Mouse (Mus musculus): Measurements from ENCODE around the gene Zfp518a. TPM values are rescaled to one million over a fixed set of nuclear protein-coding genes. Genes with fewer than 3 reads are reported as not detected.

The Zfp518a gene
- total RNA-seq (2021): 1 to 10 TPM; 7.9 to 8.2 TPM
- long read RNA-seq, full-length matches to known transcripts: 1 of 6 reads
- long read RNA-seq, partial matches to known transcripts: 1 of 6 reads
- long read RNA-seq, other reads (novel, unspliced or antisense): 4 of 6 reads

DNA sequence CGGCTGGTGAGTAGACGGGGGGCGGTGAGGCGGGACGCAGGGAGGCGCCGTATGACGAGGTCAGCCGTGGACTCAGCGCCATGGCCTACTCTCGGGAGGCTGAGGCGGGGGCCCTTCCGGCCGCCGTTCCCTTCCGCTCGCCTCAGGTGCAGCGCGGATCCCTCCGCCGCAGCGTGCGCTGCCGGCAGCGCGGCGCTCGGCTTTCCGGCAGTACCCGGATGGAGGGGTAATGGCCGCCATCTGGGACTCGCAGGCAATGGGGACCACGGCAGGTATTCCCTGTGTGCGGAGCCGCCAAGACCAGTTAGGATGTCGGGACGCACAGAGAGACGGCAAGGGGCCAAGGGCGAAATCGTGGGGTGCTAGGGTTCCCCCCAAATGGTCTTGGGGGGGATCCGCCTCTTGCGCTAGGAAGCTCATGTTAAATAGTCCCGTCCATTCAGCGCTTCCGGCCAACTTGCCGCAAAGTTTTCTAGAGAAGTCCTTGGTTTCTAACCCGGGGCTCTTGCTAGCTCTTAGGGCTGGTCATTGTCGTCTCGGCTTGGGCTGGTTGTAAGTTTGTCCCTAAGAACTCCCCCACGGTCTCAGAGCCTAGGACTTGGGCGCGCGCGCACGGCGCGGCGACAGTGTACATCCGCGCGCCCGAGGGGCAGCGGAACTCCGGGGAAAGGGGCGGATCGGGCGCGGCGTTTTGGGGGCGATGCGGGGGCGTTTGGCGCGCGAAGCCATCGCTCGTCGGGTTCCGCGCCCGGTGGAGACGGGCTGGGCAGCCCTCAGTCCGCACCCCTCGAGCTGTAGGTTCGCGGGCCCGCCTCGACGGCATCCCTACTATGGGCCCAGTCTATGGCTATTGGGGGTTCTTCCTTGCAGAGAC, at the start of gene Zfp518a:
Gene Zfp518a (plus strand): TSS at position 187 of the 874 bp plus-strand sequence.
- peak; percentile 92 for DNase-seq (ENCODE audit: low spot score in 2 of 2)

DNA sequence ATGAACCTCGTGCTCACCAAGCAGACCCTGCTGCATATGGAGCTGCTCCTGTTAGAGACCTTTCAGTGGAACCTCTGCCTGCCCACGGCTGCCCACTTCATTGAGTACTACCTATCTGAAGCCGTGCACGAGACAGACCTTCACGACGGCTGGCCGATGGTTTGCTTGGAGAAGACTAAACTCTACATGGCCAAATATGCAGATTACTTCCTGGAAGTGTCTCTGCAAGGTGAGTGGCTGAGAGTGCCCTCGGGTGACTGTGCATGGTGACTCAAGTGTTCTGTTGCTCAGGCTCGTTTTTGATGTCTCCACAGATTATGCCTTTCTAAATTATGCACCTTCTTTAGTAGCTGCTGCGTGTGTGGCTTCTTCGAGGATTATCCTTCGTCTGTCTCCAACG, 49.8 kb upstream of the Zfp518a start:
- no peak for DNase-seq (ENCODE audit: low spot score in 2 of 2)

GRCm38 (mm10) chr19:40849391-40849790, 45.1 kb upstream of the Zfp518a start:
- no peak for DNase-seq (ENCODE audit: low spot score in 2 of 2)

DNA sequence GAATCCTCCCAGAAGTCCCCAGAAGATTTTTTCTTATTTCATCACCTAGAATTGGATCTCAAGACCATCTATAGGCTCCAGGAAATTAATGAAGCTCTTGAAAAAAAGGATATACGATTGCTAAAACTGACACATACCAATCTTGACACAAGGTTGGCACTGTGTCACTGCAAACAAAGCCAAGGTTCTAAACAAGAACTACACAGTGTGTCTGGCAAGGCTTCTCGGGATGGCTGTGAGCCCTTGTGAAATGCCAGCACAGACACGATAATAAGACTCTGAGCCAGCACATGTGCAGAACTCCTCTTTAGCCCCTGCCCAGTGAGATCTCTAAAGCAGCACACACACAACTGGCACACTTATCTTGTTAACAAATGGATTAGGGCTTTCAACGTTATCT, 35.0 kb upstream of the Zfp518a start:
- no peak for DNase-seq (ENCODE audit: low spot score in 2 of 2)

DNA sequence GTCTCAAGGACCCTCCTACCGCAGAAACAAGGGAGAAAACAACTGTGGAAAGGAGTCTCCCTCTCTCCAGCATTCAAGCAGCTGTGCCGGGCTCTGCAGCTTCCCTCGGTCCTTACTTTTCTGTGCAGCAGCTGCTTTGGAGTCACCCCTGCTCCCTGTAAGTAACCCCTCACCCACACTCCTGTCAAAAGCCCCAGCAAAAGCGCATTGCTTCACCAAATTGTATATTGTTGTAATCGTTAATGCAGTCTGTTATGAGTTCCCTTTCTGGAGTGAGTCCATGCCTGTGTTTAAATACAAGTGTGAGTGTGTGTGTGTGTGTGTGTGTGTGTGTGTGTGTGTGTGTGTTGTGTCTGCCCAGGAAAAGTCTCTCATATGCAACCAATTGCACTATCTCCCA, 26.2 kb upstream of the Zfp518a start:
- no peak for DNase-seq (ENCODE audit: low spot score in 2 of 2)

GRCm38 (mm10) chr19:40869425-40870105, 24.9 kb upstream of the Zfp518a start:
- DNase-seq (ENCODE audit: low spot score in 2 of 2): no peak

- peak; percentile 91 to 94 for DNase-seq (ENCODE audit: low spot score in 2 of 2)
Observed at GRCm38 (mm10) chr19:40872955-40873665, 21.4 kb upstream of the Zfp518a start.

GRCm38 (mm10) chr19:40881700-40882099, 12.8 kb upstream of the Zfp518a start:
- no peak for DNase-seq (ENCODE audit: low spot score in 2 of 2)

- no peak for DNase-seq (ENCODE audit: low spot score in 2 of 2)
Observed at GRCm38 (mm10) chr19:40888887-40889286, 5.6 kb upstream of the Zfp518a start.

DNA sequence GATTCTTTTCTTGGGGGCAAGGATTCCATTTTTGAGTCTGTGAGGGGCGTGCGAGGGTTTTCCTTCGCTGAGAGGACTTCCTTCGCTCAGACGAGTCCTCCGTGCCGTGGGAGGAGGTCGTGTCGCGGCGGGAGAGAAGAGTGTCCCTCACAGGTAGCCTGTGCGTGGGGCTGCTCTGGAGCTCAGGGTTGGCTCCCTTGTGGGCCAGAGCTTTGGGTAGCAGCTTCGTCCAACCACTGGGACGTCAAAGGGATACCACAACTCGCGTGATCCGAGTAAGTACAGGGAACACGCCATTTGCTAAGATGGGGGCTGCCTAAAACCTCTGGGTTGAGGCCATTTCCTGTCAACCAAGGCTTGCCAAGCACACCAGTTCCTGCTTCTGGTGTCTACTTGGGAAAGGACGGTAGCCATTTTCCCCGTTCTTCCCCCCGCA, 416 bp upstream of the Zfp518a start:
- no peak for DNase-seq (ENCODE audit: low spot score in 2 of 2)

GRCm38 (mm10) chr19:40895393-40895703, 843 bp downstream of the Zfp518a start:
- DNase-seq (ENCODE audit: low spot score in 2 of 2): no peak

DNA sequence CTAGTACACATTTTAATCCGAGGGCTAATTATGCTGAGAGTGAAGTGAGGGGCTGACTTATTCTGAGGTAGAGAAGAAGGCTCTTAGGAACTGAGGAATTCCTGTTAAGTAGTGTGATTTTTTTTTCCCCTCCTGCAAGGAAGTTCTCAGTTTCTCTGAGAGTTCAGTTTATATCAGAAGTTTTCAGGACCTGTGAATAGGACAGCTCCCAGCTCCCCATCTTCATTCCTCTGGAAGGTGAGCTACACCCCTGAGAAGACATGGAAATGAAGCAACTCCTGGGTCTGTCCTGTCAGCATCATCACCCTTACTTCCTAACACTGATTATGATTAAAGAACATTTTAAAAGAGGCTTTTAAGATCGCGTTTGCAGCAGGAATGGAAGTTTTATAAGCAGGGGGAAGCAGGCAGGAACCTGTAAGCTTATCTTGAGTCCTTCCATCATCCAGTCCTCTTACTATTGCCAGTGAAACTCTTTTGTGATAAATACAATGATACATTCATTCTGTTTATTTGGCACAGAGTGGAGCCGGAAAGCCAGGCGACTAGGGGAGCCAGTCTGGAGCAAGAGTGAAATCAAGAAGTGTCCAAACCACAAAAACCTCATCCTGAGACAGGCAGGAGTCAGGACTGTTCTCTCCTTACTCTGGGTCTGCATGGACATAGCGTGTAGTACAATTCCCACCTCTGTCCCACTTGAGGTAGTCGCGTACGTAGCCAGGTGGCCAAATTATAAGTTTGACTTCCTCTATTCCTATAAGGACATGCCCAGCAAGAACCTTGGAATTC, 37.3 kb downstream of the Zfp518a start:
- DNase-seq (ENCODE audit: low spot score in 2 of 2): no peak

DNA sequence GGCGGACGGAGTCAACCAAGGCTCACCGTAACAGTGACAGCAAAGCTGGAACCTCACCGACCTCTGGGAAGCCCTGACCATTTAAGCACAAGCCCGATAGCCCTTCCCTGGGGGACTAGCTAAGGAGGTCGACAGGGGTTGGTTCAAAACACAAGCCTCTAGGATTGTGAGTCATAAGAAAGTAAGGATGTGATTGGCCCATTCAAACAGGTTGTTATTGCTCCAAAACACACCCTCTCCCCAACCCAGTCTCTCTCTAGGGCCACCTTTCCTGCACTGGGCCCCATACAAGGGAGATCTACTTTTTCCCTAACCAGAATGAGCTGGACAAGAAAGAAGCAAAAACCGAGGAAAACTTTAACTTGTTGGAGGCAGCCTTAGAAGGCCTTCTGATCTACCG, 40.9 kb downstream of the Zfp518a start:
- DNase-seq (ENCODE audit: low spot score in 2 of 2): no peak

DNA sequence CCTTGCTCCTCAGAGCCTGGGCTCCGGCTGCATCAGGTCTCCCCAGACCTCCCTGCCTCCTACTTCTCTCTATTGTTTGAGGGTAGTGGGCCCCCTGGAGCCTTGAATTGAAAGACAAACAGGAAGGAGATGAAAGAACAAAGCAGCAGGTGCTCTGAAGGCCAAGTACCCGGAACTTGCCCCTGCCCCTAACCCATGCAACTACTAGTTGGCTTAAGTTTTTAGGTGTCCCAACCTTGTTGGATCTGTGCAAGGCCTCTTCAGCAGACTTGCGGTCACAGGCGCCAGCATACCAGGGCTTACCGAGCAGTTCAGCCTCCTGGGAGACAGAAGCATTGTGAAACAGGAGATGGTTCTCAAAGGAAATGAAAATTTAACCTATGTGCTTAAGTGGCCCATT, 41.5 kb downstream of the Zfp518a start:
- DNase-seq (ENCODE audit: low spot score in 2 of 2): no peak

GRCm38 (mm10) chr19:40943552-40943951, 49.0 kb downstream of the Zfp518a start:
- DNase-seq (ENCODE audit: low spot score in 2 of 2): no peak

GRCm38 (mm10) chr19:40946937-40947577, 52.6 kb downstream of the Zfp518a start:
- DNase-seq (ENCODE audit: low spot score in 2 of 2): no peak

GRCm38 (mm10) chr19:40958981-40959380, 64.5 kb downstream of the Zfp518a start:
- DNase-seq (ENCODE audit: low spot score in 2 of 2): no peak

- DNase-seq (ENCODE audit: low spot score in 2 of 2): peak; percentile 63 to 69
Observed at GRCm38 (mm10) chr19:40962988-40963387, 68.5 kb downstream of the Zfp518a start.

- DNase-seq (ENCODE audit: low spot score in 2 of 2): no peak
Observed at GRCm38 (mm10) chr19:40964367-40964891, 69.9 kb downstream of the Zfp518a start.
